Mouse (Mus musculus): ENCODE data around the gene Arih2.

Gene Arih2

DNA sequence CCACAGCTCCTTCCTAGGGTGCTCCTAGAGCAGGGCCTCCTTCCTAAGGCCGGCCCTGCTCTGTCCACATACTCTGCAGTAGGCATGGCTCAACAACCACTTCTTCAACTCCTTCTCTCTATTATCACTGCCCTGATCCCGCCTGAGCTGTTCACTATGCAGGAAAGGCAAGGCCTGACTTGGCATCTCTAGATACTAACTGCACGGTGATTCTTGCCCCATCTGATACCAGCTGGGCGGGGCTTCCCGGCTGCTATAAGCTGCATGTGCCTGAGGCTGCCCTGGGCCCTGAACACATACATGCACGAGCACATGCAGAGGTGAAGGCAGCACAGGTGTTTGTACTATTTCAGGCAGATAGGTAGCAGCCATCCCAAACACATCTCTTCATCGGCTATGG, 85.1 kb downstream of the Arih2 start:
- no peak for DNase-seq (ENCODE audit: low spot score in 2 of 2)

DNA sequence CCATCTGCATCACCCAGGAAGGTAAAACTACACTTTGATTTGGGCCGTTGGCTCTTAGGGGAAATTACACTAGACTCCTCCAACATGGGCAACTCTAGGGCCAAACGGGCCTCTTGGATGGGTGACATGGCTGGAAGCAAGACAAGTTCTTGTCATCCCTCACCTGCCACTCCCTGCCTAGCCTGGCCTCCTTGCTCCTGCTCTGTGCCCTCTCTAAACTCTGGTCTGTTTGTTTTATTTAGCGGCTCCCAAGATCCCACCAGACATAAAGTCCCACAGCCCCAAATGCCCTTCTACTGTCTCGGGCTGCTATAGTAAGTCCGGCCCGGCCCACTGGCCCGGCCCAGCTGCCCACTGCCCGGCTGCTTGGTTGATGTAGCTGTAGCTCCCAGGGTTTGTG, 85.5 kb downstream of the Arih2 start:
- no peak for DNase-seq (ENCODE audit: low spot score in 2 of 2)

DNA sequence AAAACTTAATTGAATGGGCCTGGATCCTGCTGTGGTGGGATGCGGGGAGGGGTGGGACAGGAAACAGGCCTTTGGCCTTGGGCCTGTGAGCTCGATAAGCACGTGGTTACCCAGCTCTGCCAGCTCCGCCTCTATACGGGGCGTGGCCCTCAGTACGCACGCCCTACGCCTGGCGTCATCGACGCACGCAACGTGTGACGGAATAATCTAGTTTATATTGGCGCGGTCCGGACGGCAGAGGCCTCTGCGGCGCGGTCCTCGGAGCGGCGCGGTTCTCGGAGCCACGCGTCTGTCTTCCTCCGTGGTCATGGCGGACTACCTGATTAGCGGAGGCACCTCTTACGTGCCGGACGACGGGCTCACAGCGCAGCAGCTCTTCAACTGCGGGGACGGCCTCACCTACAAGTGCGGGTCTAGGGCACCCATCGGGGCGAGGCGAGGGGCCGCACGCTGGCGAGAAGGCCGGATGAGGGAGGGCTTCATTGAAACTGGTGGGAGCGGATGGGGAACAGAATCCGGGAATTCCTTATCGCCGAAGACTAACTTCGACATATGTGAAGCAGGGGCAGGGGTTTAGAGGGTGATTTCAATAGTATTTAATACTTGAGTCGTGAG, 88.9 kb downstream of the Arih2 start, which contains the start of gene Impdh2:
Gene Impdh2, plus strand, starts transcription at position 60 of the 615 bp plus-strand sequence.
- DNase-seq (ENCODE audit: low spot score in 2 of 2) = peak; percentile 90 to 96

DNA sequence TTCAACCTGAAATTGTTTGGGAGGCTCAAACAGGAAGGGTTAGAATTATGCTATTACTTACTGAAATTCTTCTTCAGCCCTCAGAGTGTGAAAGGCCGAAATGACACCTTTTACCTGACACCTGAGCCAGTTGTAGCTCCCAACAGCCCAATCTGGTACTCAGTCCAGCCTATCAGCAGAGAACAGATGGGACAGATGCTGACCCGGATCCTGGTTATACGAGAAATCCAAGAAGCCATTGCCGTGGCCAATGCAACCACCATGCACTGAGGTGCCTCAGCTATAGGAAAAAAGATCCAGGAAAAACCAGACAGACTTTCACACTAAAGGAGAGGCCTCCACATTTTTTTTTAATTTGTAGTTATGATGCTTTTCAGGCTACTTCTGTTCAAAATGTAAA, 90.0 kb downstream of the Arih2 start:
- no peak for DNase-seq (ENCODE audit: low spot score in 2 of 2)
